Mouse (Mus musculus): Measurements from ENCODE around the gene Nagk. TPM values are rescaled to one million over a fixed set of nuclear protein-coding genes. Genes with fewer than 3 reads are reported as not detected.

Gene Nagk
- total and polyA plus RNA-seq, 2 experiments: 11.0 to 20.9 TPM

DNA sequence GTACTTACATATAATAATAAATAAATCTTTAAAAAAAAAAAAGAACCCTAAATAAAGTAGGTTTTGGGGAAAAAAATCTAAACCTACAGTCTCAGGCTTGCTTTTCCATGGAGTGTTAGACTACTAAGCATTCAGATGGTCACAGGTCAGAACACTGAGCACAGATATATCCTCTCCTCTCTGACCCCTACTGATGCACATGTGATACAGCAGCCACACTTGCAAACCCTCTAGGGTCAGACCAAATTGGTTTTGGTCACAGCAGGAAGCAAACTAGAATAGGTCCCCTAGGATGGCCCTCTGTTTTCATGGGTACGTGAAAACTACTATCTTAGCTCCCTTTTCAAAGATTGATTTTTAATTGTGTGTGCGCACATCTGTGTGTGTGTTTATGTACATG is 42.0 kb downstream of the Nagk start:
- H3K36me3 ChIP-seq (ENCODE audit: control insufficient read depth, insufficient read depth, low read length): no peaks in the 10 kb centered on the region
- WGBS: 96% methylated on average over 2 of the region's 2 CpGs
- TF ChIP-seq CTCF (IDR thresholded peaks at IDR 0.05; ENCODE audit: low read depth, low read length): no peak
- no peak for TF ChIP-seq POLR2A (IDR thresholded peaks at IDR 0.05; ENCODE audit: extremely low read depth, insufficient read depth, low read length)
- H3K4me1 ChIP-seq (ENCODE audit: control insufficient read depth, insufficient read depth, low read length): no peaks in the 10 kb centered on the region
- no peak overlapping the region for H3K27ac ChIP-seq (replicated peaks; ENCODE audit: insufficient read depth, low read depth, low read length)
- H3K9ac ChIP-seq (ENCODE audit: low read depth, low read length): no peak overlapping the region
- no peaks in the 10 kb centered on the region for H3K79me2 ChIP-seq (ENCODE audit: control insufficient read depth, insufficient read depth, low read length)
- H3K4me3 ChIP-seq (ENCODE audit: insufficient read depth, low read depth, low read length): no peak overlapping the region
- no peak for DNase-seq (ENCODE audit: extremely low read depth, low read depth, low spot score)
- H3K27me3 ChIP-seq (ENCODE audit: control insufficient read depth, insufficient read depth, low read length): no peaks in the 10 kb centered on the region

DNA sequence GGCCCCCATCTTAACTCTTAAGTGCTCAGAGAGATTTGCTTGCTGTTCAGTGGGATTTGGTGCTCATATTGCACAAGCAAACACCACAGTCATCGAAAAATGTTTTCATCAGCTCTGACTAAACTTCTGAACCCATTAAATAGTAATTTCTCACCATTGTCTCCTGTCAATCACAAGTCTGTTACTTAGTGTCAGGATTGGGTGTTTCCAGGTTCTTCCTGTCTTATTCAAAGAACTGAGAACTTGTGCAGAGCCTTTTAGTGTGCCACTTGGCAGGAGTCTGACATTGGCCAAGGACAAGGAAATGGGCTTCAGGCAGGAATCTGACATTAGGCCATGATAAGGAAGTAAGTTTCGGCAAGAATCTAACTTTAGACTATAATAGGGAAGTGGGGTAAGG is 43.3 kb downstream of the Nagk start:
- TF ChIP-seq CTCF (IDR thresholded peaks at IDR 0.05; ENCODE audit: low read depth, low read length): no peak
- no peak for TF ChIP-seq POLR2A (IDR thresholded peaks at IDR 0.05; ENCODE audit: extremely low read depth, insufficient read depth, low read length)
- 82% methylated on average over 2 of the region's 2 CpGs for WGBS
- H3K79me2 ChIP-seq (ENCODE audit: control insufficient read depth, insufficient read depth, low read length): no peaks in the 10 kb centered on the region
- H3K27me3 ChIP-seq (ENCODE audit: control insufficient read depth, insufficient read depth, low read length): no peaks in the 10 kb centered on the region
- no peak for DNase-seq (ENCODE audit: extremely low read depth, low read depth, low spot score)
- no peak overlapping the region for H3K27ac ChIP-seq (replicated peaks; ENCODE audit: insufficient read depth, low read depth, low read length)
- H3K4me1 ChIP-seq (ENCODE audit: control insufficient read depth, insufficient read depth, low read length): no peaks in the 10 kb centered on the region
- no peak overlapping the region for H3K4me3 ChIP-seq (ENCODE audit: insufficient read depth, low read depth, low read length)
- H3K36me3 ChIP-seq (ENCODE audit: control insufficient read depth, insufficient read depth, low read length): no peaks in the 10 kb centered on the region
- no peak overlapping the region for H3K9ac ChIP-seq (ENCODE audit: low read depth, low read length)

DNA sequence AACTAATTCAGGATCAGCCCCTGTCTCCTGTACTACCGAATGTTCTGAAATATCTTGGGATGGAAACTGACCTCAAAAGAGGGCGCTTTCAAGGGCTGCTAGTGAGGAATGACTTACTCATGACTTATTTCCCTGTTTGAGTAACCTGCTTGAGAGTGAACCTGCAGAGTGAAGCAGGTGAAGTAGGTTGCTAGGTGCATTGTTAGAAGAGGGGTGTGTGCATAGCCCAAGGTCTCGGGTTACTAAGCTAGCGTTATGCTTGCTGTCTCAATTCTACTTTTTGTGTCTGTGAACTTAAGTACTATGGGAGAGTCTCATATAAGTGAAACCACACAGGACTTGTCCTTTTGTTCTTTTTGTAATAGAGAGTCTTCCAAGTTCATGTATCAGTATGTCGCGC is 45.3 kb downstream of the Nagk start:
- DNase-seq (ENCODE audit: extremely low read depth, low read depth, low spot score): no peak
- no peaks in the 10 kb centered on the region for H3K4me1 ChIP-seq (ENCODE audit: control insufficient read depth, insufficient read depth, low read length)
- H3K79me2 ChIP-seq (ENCODE audit: control insufficient read depth, insufficient read depth, low read length): no peaks in the 10 kb centered on the region
- H3K36me3 ChIP-seq (ENCODE audit: control insufficient read depth, insufficient read depth, low read length): no peaks in the 10 kb centered on the region
- no peak overlapping the region for H3K4me3 ChIP-seq (ENCODE audit: insufficient read depth, low read depth, low read length)
- no peak overlapping the region for H3K9ac ChIP-seq (ENCODE audit: low read depth, low read length)
- TF ChIP-seq POLR2A (IDR thresholded peaks at IDR 0.05; ENCODE audit: extremely low read depth, insufficient read depth, low read length) (no peak), CTCF (IDR thresholded peaks at IDR 0.05; ENCODE audit: low read depth, low read length) (no peak)
- no peak overlapping the region for H3K27ac ChIP-seq (replicated peaks; ENCODE audit: insufficient read depth, low read depth, low read length)
- WGBS: 87% methylated on average over 6 of the region's 6 CpGs
- no peaks in the 10 kb centered on the region for H3K27me3 ChIP-seq (ENCODE audit: control insufficient read depth, insufficient read depth, low read length)

DNA sequence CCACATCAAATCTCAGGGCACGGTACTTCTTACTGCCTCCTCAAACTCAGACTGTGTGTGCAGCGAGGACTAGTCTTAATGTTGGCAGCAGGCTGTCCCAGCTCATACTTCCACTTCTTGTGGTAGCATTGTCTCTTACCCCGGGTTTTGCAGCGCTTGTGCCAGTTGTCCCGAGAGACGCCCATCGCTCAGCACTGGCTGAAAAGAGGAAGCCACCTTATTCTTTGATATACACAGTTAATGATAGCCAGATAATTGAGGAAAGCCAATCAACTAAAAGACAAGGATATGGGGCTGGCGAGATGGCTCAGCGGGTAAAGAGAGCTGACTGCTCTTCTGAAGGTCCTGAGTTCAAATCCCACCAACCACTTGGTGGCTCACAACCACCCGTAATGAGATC is 50.1 kb downstream of the Nagk start:
- Histone ChIP-seq H3K27me3 (ENCODE audit: control insufficient read depth, insufficient read depth, low read length) (no peaks in the 10 kb centered on the region), H3K79me2 (ENCODE audit: control insufficient read depth, insufficient read depth, low read length) (no peaks in the 10 kb centered on the region), H3K4me3 (ENCODE audit: insufficient read depth, low read depth, low read length) (no peak overlapping the region), H3K36me3 (ENCODE audit: control insufficient read depth, insufficient read depth, low read length) (no peaks in the 10 kb centered on the region), H3K27ac (replicated peaks; ENCODE audit: insufficient read depth, low read depth, low read length) (no peak overlapping the region), H3K9ac (ENCODE audit: low read depth, low read length) (no peak overlapping the region), H3K4me1 (ENCODE audit: control insufficient read depth, insufficient read depth, low read length) (no peaks in the 10 kb centered on the region)
- no peak for DNase-seq (ENCODE audit: extremely low read depth, low read depth, low spot score)
- no peak for TF ChIP-seq CTCF (IDR thresholded peaks at IDR 0.05; ENCODE audit: low read depth, low read length)
- TF ChIP-seq POLR2A (IDR thresholded peaks at IDR 0.05; ENCODE audit: extremely low read depth, insufficient read depth, low read length): no peak
- WGBS: 91% methylated on average over 10 of the region's 10 CpGs

DNA sequence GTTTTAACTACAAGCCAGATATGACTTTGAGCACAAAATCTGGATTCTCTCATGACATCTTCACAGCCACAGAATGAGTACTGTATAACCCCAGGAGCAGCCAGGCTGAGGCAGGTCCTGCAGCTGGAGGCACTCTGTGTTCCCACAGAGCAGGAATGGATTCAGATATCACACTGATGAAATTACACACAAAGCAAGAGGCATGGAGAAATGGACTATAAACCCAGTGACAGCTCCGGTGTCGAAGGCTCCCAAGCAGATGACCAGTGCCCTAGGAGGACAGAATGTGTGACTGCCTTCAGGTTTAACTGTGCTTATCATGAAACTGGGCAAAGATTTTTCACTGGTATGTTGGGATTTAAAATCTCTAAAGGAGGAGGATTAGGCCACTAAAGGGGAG is 51.4 kb downstream of the Nagk start:
- TF ChIP-seq CTCF (IDR thresholded peaks at IDR 0.05; ENCODE audit: low read depth, low read length): no peak
- no peak for TF ChIP-seq POLR2A (IDR thresholded peaks at IDR 0.05; ENCODE audit: extremely low read depth, insufficient read depth, low read length)
- Histone ChIP-seq H3K79me2 (ENCODE audit: control insufficient read depth, insufficient read depth, low read length) (no peaks in the 10 kb centered on the region), H3K27ac (replicated peaks; ENCODE audit: insufficient read depth, low read depth, low read length) (no peak overlapping the region), H3K4me1 (ENCODE audit: control insufficient read depth, insufficient read depth, low read length) (no peaks in the 10 kb centered on the region), H3K4me3 (ENCODE audit: insufficient read depth, low read depth, low read length) (no peak overlapping the region), H3K36me3 (ENCODE audit: control insufficient read depth, insufficient read depth, low read length) (no peaks in the 10 kb centered on the region), H3K27me3 (ENCODE audit: control insufficient read depth, insufficient read depth, low read length) (no peaks in the 10 kb centered on the region), H3K9ac (ENCODE audit: low read depth, low read length) (no peak overlapping the region)
- no peak for DNase-seq (ENCODE audit: extremely low read depth, low read depth, low spot score)
- 86% methylated on average over 2 of the region's 2 CpGs for WGBS

DNA sequence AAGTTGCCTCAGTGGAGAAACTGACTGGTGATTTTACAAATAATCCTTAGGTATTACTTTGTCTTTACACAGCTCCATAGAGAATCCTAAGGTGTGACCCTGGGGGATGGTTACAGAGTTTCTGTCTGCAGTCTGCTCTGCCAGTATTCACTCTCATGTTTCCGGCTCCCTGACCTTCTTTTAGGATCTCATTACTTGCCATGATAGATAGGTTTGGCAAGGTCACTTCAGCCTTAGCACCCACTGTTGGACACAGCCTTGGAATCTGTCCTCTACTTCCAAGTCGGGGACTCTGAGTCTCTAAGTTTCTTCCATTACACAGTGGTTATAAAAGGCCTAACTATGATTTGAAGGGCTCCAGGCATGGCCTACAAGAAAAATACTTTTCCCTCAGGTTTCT is 54.7 kb downstream of the Nagk start:
- no peak overlapping the region for H3K27ac ChIP-seq (replicated peaks; ENCODE audit: insufficient read depth, low read depth, low read length)
- H3K36me3 ChIP-seq (ENCODE audit: control insufficient read depth, insufficient read depth, low read length): no peaks in the 10 kb centered on the region
- no peaks in the 10 kb centered on the region for H3K4me1 ChIP-seq (ENCODE audit: control insufficient read depth, insufficient read depth, low read length)
- no peak overlapping the region for H3K9ac ChIP-seq (ENCODE audit: low read depth, low read length)
- 87% methylated on average over 2 of the region's 2 CpGs for WGBS
- H3K27me3 ChIP-seq (ENCODE audit: control insufficient read depth, insufficient read depth, low read length): no peaks in the 10 kb centered on the region
- TF ChIP-seq CTCF (IDR thresholded peaks at IDR 0.05; ENCODE audit: low read depth, low read length): no peak
- no peak for TF ChIP-seq POLR2A (IDR thresholded peaks at IDR 0.05; ENCODE audit: extremely low read depth, insufficient read depth, low read length)
- no peaks in the 10 kb centered on the region for H3K79me2 ChIP-seq (ENCODE audit: control insufficient read depth, insufficient read depth, low read length)
- no peak for DNase-seq (ENCODE audit: extremely low read depth, low read depth, low spot score)
- H3K4me3 ChIP-seq (ENCODE audit: insufficient read depth, low read depth, low read length): no peak overlapping the region

Other genes starting within 250 kb of the Nagk start
- gene Stambp, start 222.3 kb upstream of the Nagk start, total RNA-seq (2014; rRNA removed): 7.4 and 9.3 TPM in 2 replicates
- 5.8 and 6.9 TPM in 2 replicates for gene Stambp, start 222.3 kb upstream of the Nagk start, polyA plus RNA-seq (2012; rRNA removed)
- gene Clec4f, start 138.8 kb upstream of the Nagk start, total RNA-seq (2014; rRNA removed): 116 and 171 TPM in 2 replicates
- gene Clec4f, start 138.8 kb upstream of the Nagk start, polyA plus RNA-seq (2012; rRNA removed): 37.8 and 52.3 TPM in 2 replicates
- gene Cd207, start 117.1 kb upstream of the Nagk start, total RNA-seq (2014; rRNA removed): 3.4 and 3.7 TPM in 2 replicates
- 0.93 and 1.1 TPM in 2 replicates for gene Cd207, start 117.1 kb upstream of the Nagk start, polyA plus RNA-seq (2012; rRNA removed)
- not detected in 2 replicates for gene Vax2, start 83.7 kb upstream of the Nagk start, total RNA-seq (2014; rRNA removed)
- gene Vax2, start 83.7 kb upstream of the Nagk start, polyA plus RNA-seq (2012; rRNA removed): not detected in 2 replicates
- not detected in 2 replicates for gene Atp6v1b1, start 52.0 kb upstream of the Nagk start, total RNA-seq (2014; rRNA removed)
- not detected in 2 replicates for gene Atp6v1b1, start 52.0 kb upstream of the Nagk start, polyA plus RNA-seq (2012; rRNA removed)
- gene Ankrd53, start 32.3 kb upstream of the Nagk start, total RNA-seq (2014; rRNA removed): not detected in 2 replicates
- not detected in 2 replicates for gene Ankrd53, start 32.3 kb upstream of the Nagk start, polyA plus RNA-seq (2012; rRNA removed)
- 30.0 and 37.7 TPM in 2 replicates for gene Tex261, start 19.2 kb upstream of the Nagk start, total RNA-seq (2014; rRNA removed)
- 98.1 and 114 TPM in 2 replicates for gene Tex261, start 19.2 kb upstream of the Nagk start, polyA plus RNA-seq (2012; rRNA removed)
- 16.3 and 17.0 TPM in 2 replicates for gene Paip2b, start 36.8 kb downstream of the Nagk start, total RNA-seq (2014; rRNA removed)
- 6.7 and 8.6 TPM in 2 replicates for gene Paip2b, start 36.8 kb downstream of the Nagk start, polyA plus RNA-seq (2012; rRNA removed)
- 39.5 and 47.0 TPM in 2 replicates for gene Zfp638, start 72.1 kb downstream of the Nagk start, total RNA-seq (2014; rRNA removed)
- 4.4 and 5.0 TPM in 2 replicates for gene Zfp638, start 72.1 kb downstream of the Nagk start, polyA plus RNA-seq (2012; rRNA removed)
- 2.4 and 4.5 TPM in 2 replicates for gene Dysf, start 213.6 kb downstream of the Nagk start, total RNA-seq (2014; rRNA removed)
- gene Dysf, start 213.6 kb downstream of the Nagk start, polyA plus RNA-seq (2012; rRNA removed): 2.8 and 3.3 TPM in 2 replicates

Data from liver, adult 2 months (tissue).